Mouse (Mus musculus): Measurements from ENCODE around the gene Gm20388. TPM values are rescaled to one million over a fixed set of nuclear protein-coding genes. Genes with fewer than 3 reads are reported as not detected.

Gene Gm20388
- polyA plus RNA-seq, 1 experiment from 2014 or later, result not detected

- H3K9me3 ChIP-seq (ENCODE audit: control insufficient read depth, low read length), result no peaks in the 10 kb centered on the region
- ATAC-seq (ENCODE audit: low FRiP score) (peak; percentile 54), DNase-seq (ENCODE audit: low spot score) (no peak)
- WGBS, result 2% methylated on average over 43 of the region's 46 CpGs
- H3K4me1 ChIP-seq (replicated peaks; ENCODE audit: control insufficient read depth, insufficient read depth, low read length), result peaks cover 13% of the 10 kb centered on the region
- peak overlapping the region; percentile 80 for H3K4me3 ChIP-seq (replicated peaks; ENCODE audit: low read length)
- H3K27me3 ChIP-seq (ENCODE audit: control insufficient read depth, insufficient read depth, low read length), result peaks cover 10% of the 10 kb centered on the region
- H3K27ac ChIP-seq, result peak overlapping the region; percentile 73; the same call in 1 of the 2 replicates
- H3K36me3 ChIP-seq (replicated peaks; ENCODE audit: control insufficient read depth, insufficient read depth), result no peaks in the 10 kb centered on the region
- H3K4me2 ChIP-seq (replicated peaks), result peak overlapping the region; percentile 80
- peak overlapping the region; percentile 86 for H3K9ac ChIP-seq
These were observed 203.7 kb downstream of the Gm20388 start for GRCm38 (mm10) chr8:120114315-120114841.

- Histone ChIP-seq H3K9me3 (ENCODE audit: control insufficient read depth, low read length) (no peaks in the 10 kb centered on the region), H3K9ac (no peak overlapping the region), H3K36me3 (replicated peaks; ENCODE audit: control insufficient read depth, insufficient read depth) (no peaks in the 10 kb centered on the region), H3K27ac (no peak overlapping the region), H3K4me2 (replicated peaks) (no peak overlapping the region), H3K4me3 (replicated peaks; ENCODE audit: low read length) (no peak overlapping the region), H3K27me3 (ENCODE audit: control insufficient read depth, insufficient read depth, low read length) (peaks cover 10% of the 10 kb centered on the region), H3K4me1 (replicated peaks; ENCODE audit: control insufficient read depth, insufficient read depth, low read length) (peaks cover 13% of the 10 kb centered on the region)
- DNase-seq (ENCODE audit: low spot score) (no peak), ATAC-seq (ENCODE audit: low FRiP score) (no peak)
- WGBS, result 78% methylated on average over 7 of the region's 7 CpGs
These were observed 206.0 kb downstream of the Gm20388 start for GRCm38 (mm10) chr8:120116600-120116999.

- peaks cover 10% of the 10 kb centered on the region for H3K27me3 ChIP-seq (ENCODE audit: control insufficient read depth, insufficient read depth, low read length)
- 87% methylated on average over 9 of the region's 9 CpGs for WGBS
- H3K27ac ChIP-seq, result no peak overlapping the region
- no peak overlapping the region for H3K9ac ChIP-seq
- H3K4me2 ChIP-seq (replicated peaks), result no peak overlapping the region
- H3K4me3 ChIP-seq (replicated peaks; ENCODE audit: low read length), result no peak overlapping the region
- no peaks in the 10 kb centered on the region for H3K36me3 ChIP-seq (replicated peaks; ENCODE audit: control insufficient read depth, insufficient read depth)
- no peaks in the 10 kb centered on the region for H3K9me3 ChIP-seq (ENCODE audit: control insufficient read depth, low read length)
- DNase-seq (ENCODE audit: low spot score) (no peak), ATAC-seq (ENCODE audit: low FRiP score) (no peak)
- peaks cover 8% of the 10 kb centered on the region for H3K4me1 ChIP-seq (replicated peaks; ENCODE audit: control insufficient read depth, insufficient read depth, low read length)
These were observed 207.5 kb downstream of the Gm20388 start for GRCm38 (mm10) chr8:120118162-120118561.

- H3K9me3 ChIP-seq (ENCODE audit: control insufficient read depth, low read length), result no peaks in the 10 kb centered on the region
- 87% methylated on average over 5 of the region's 5 CpGs for WGBS
- peaks cover 10% of the 10 kb centered on the region for H3K27me3 ChIP-seq (ENCODE audit: control insufficient read depth, insufficient read depth, low read length)
- H3K4me1 ChIP-seq (replicated peaks; ENCODE audit: control insufficient read depth, insufficient read depth, low read length), result 0 out of 2 replicates have a peak, but pooled peaks cover 5% of the 10 kb centered on the region
- H3K9ac ChIP-seq, result no peak overlapping the region
- no peak overlapping the region for H3K27ac ChIP-seq
- no peak overlapping the region for H3K4me2 ChIP-seq (replicated peaks)
- no peak overlapping the region for H3K4me3 ChIP-seq (replicated peaks; ENCODE audit: low read length)
- DNase-seq (ENCODE audit: low spot score) (no peak), ATAC-seq (ENCODE audit: low FRiP score) (no peak)
- no peaks in the 10 kb centered on the region for H3K36me3 ChIP-seq (replicated peaks; ENCODE audit: control insufficient read depth, insufficient read depth)
These were observed 208.2 kb downstream of the Gm20388 start for GRCm38 (mm10) chr8:120118847-120119246.

- no peak overlapping the region for H3K27ac ChIP-seq
- WGBS, result 80% methylated on average over 3 of the region's 3 CpGs
These were observed 208.8 kb downstream of the Gm20388 start for GRCm38 (mm10) chr8:120119429-120119828.

GRCm38 (mm10) chr8:120119931-120120330, 209.3 kb downstream of the Gm20388 start:
- no peak for DNase-seq (ENCODE audit: low spot score)
- H3K4me2 ChIP-seq (replicated peaks), result no peak overlapping the region
- no peaks in the 10 kb centered on the region for H3K36me3 ChIP-seq (replicated peaks; ENCODE audit: control insufficient read depth, insufficient read depth)
- no peak for ATAC-seq (ENCODE audit: low FRiP score)
- peaks cover 4% of the 10 kb centered on the region; the same call in 1 of the 2 replicates for H3K4me1 ChIP-seq (replicated peaks; ENCODE audit: control insufficient read depth, insufficient read depth, low read length)
- H3K9me3 ChIP-seq (ENCODE audit: control insufficient read depth, low read length), result no peaks in the 10 kb centered on the region
- no peak overlapping the region for H3K27ac ChIP-seq
- peaks cover 10% of the 10 kb centered on the region for H3K27me3 ChIP-seq (ENCODE audit: control insufficient read depth, insufficient read depth, low read length)
- no peak overlapping the region for H3K4me3 ChIP-seq (replicated peaks; ENCODE audit: low read length)
- H3K9ac ChIP-seq, result no peak overlapping the region
- WGBS, result 80% methylated on average over 6 of the region's 6 CpGs

More at GRCm38 (mm10) chr8:120119429-120119828, 208.8 kb downstream of the Gm20388 start:
- Histone ChIP-seq H3K4me2 (replicated peaks) (no peak overlapping the region), H3K27me3 (ENCODE audit: control insufficient read depth, insufficient read depth, low read length) (peaks cover 10% of the 10 kb centered on the region), H3K9me3 (ENCODE audit: control insufficient read depth, low read length) (no peaks in the 10 kb centered on the region), H3K9ac (no peak overlapping the region), H3K4me3 (replicated peaks; ENCODE audit: low read length) (no peak overlapping the region), H3K36me3 (replicated peaks; ENCODE audit: control insufficient read depth, insufficient read depth) (no peaks in the 10 kb centered on the region), H3K4me1 (replicated peaks; ENCODE audit: control insufficient read depth, insufficient read depth, low read length) (peaks cover 6% of the 10 kb centered on the region; the same call in 1 of the 2 replicates)
- ATAC-seq (ENCODE audit: low FRiP score) (no peak), DNase-seq (ENCODE audit: low spot score) (no peak)

GRCm38 (mm10) chr8:120120951-120121350, 210.3 kb downstream of the Gm20388 start:
- DNase-seq (ENCODE audit: low spot score), result no peak
- peaks cover 2% of the 10 kb centered on the region for H3K27me3 ChIP-seq (ENCODE audit: control insufficient read depth, insufficient read depth, low read length)
- H3K27ac ChIP-seq, result no peak overlapping the region
- H3K9me3 ChIP-seq (ENCODE audit: control insufficient read depth, low read length), result no peaks in the 10 kb centered on the region
- WGBS, result 73% methylated on average over 5 of the region's 5 CpGs
- H3K4me3 ChIP-seq (replicated peaks; ENCODE audit: low read length), result no peak overlapping the region
- no peak for ATAC-seq (ENCODE audit: low FRiP score)
- H3K9ac ChIP-seq, result no peak overlapping the region
- no peaks in the 10 kb centered on the region for H3K36me3 ChIP-seq (replicated peaks; ENCODE audit: control insufficient read depth, insufficient read depth)
- peaks cover 3% of the 10 kb centered on the region; the same call in 1 of the 2 replicates for H3K4me1 ChIP-seq (replicated peaks; ENCODE audit: control insufficient read depth, insufficient read depth, low read length)
- no peak overlapping the region for H3K4me2 ChIP-seq (replicated peaks)

- Histone ChIP-seq H3K4me3 (replicated peaks; ENCODE audit: low read length) (no peak overlapping the region), H3K27ac (peak overlapping the region; percentile 32; the same call in 1 of the 2 replicates), H3K36me3 (replicated peaks; ENCODE audit: control insufficient read depth, insufficient read depth) (no peaks in the 10 kb centered on the region), H3K4me1 (replicated peaks; ENCODE audit: control insufficient read depth, insufficient read depth, low read length) (peaks cover 14% of the 10 kb centered on the region; the same call in 1 of the 2 replicates), H3K9me3 (ENCODE audit: control insufficient read depth, low read length) (no peaks in the 10 kb centered on the region), H3K4me2 (replicated peaks) (no peak overlapping the region), H3K27me3 (ENCODE audit: control insufficient read depth, insufficient read depth, low read length) (no peaks in the 10 kb centered on the region), H3K9ac (no peak overlapping the region)
- DNase-seq (ENCODE audit: low spot score) (no peak), ATAC-seq (ENCODE audit: low FRiP score) (no peak)
- 61% methylated on average over 6 of the region's 6 CpGs for WGBS
These were observed 213.6 kb downstream of the Gm20388 start for GRCm38 (mm10) chr8:120124261-120124660.

GRCm38 (mm10) chr8:120124836-120125389, 214.3 kb downstream of the Gm20388 start:
- H3K9ac ChIP-seq, result 0 out of 2 replicates have a peak overlapping the region, but pooled peaks have one; percentile 20
- peak overlapping the region; percentile 32; the same call in 1 of the 2 replicates for H3K27ac ChIP-seq
- H3K4me2 ChIP-seq (replicated peaks), result no peak overlapping the region
- DNase-seq (ENCODE audit: low spot score) (peak; percentile 52), ATAC-seq (ENCODE audit: low FRiP score) (peak; percentile 68)
- H3K4me1 ChIP-seq (replicated peaks; ENCODE audit: control insufficient read depth, insufficient read depth, low read length), result peaks cover 14% of the 10 kb centered on the region; the same call in 1 of the 2 replicates
- 38% methylated on average over 7 of the region's 7 CpGs for WGBS
- H3K9me3 ChIP-seq (ENCODE audit: control insufficient read depth, low read length), result no peaks in the 10 kb centered on the region
- no peaks in the 10 kb centered on the region for H3K27me3 ChIP-seq (ENCODE audit: control insufficient read depth, insufficient read depth, low read length)
- H3K36me3 ChIP-seq (replicated peaks; ENCODE audit: control insufficient read depth, insufficient read depth), result no peaks in the 10 kb centered on the region
- H3K4me3 ChIP-seq (replicated peaks; ENCODE audit: low read length), result no peak overlapping the region
